Mouse (Mus musculus) neural tube, embryonic 14.5 days (tissue): ENCODE data around the gene Zfp451. TPM values are rescaled to one million over a fixed set of nuclear protein-coding genes. Genes with fewer than 3 reads are reported as not detected.

Experiments used
- ATAC-seq: fragments of 200-750 bp; cut with Nextera tagmentation; 2 replicates; pipeline ENCODE4 v1.8.0; 2017; ENCODE audit warnings: low read depth, mild to moderate bottlenecking, moderate TSS enrichment, moderate library complexity
- H3K27ac ChIP-seq: fragments of 300-500 bp; sonication (generic); 2 replicates; pipeline ENCODE4 v1.5.1; 2014; ENCODE audit warnings: low read depth, mild to moderate bottlenecking, control low read depth, low read length, moderate library complexity, mixed read lengths
- H3K27me3 ChIP-seq: fragments of 300-500 bp; sonication (generic); 2 replicates; pipeline ENCODE4 v1.6.1; 2014; ENCODE audit warnings: low read length; ENCODE audit not compliant: control insufficient read depth, insufficient read depth
- H3K36me3 ChIP-seq: fragments of 300-500 bp; sonication (generic); 2 replicates; pipeline ENCODE4 v1.6.1; 2014; ENCODE audit warnings: low read length, mixed read lengths; ENCODE audit not compliant: control insufficient read depth, insufficient read depth
- H3K4me1 ChIP-seq: fragments of 300-500 bp; sonication (generic); 2 replicates; pipeline ENCODE4 v1.6.1; 2014; ENCODE audit warnings: low read length; ENCODE audit not compliant: control insufficient read depth, insufficient read depth
- H3K4me2 ChIP-seq: fragments of 300-500 bp; sonication (generic); 2 replicates; pipeline ENCODE4 v1.6.1; 2014; ENCODE audit warnings: mild to moderate bottlenecking, low read depth, low read length, control low read depth
- H3K4me3 ChIP-seq: fragments of 300-500 bp; sonication (generic); 2 replicates; pipeline ENCODE4 v1.5.1; 2014; ENCODE audit warnings: low read depth, low read length, control low read depth, mixed read lengths
- H3K9ac ChIP-seq: fragments of 300-500 bp; sonication (generic); replicated peaks from 2 replicates; pipeline ENCODE4 v1.6.1; 2014; ENCODE audit warnings: low read depth, mild to moderate bottlenecking, control low read depth, low read length, mixed read lengths
- H3K9me3 ChIP-seq: fragments of 300-500 bp; sonication (generic); 2 replicates; pipeline ENCODE4 v1.6.1; 2016; ENCODE audit warnings: low read length; ENCODE audit not compliant: control insufficient read depth
- WGBS: fragments of 180-500 bp; shearing (Covaris S2); extraction: QIAGEN DNeasy Blood & Tissue Kit; methylation state at CpG from one replicate; pipeline ENCODE4 v1.1.7; 2014; 5-methylcytosine and 5-hydroxymethylcytosine counted together
- polyA plus RNA-seq: library from polyadenylated mRNA; unstranded; fragments of >200 nt; fragmentation: Nextera tagmentation; extraction: Ambion mirVana; gene quantifications from 2 replicates; pipeline ENCODE4 v1.2.1, GENCODE M21; 2014

Gene Zfp451
- polyA plus RNA-seq, 1 experiment from 2014 or later: 68.9 TPM

- Histone ChIP-seq H3K9ac (no peak overlapping the region), H3K4me2 (no peak overlapping the region), H3K9me3 (no peaks in the 10 kb centered on the region), H3K36me3 (peaks cover 21% of the 10 kb centered on the region; the same call in 1 of the 2 replicates), H3K4me1 (no peaks in the 10 kb centered on the region), H3K27ac (no peak overlapping the region), H3K4me3 (no peak overlapping the region), H3K27me3 (no peaks in the 10 kb centered on the region)
- 95% methylated on average over 11 of the region's 11 CpGs for WGBS
- no peak for ATAC-seq
Observed at GRCm38 (mm10) chr1:33738281-33738680, 76.1 kb downstream of the Zfp451 start.

GRCm38 (mm10) chr1:33734001-33734685 is 80.3 kb downstream of the Zfp451 start:
- Histone ChIP-seq H3K27me3 (no peaks in the 10 kb centered on the region), H3K9me3 (no peaks in the 10 kb centered on the region), H3K4me2 (no peak overlapping the region), H3K9ac (no peak overlapping the region), H3K4me3 (no peak overlapping the region), H3K4me1 (no peaks in the 10 kb centered on the region), H3K27ac (no peak overlapping the region), H3K36me3 (peaks cover 18% of the 10 kb centered on the region; the same call in 1 of the 2 replicates)
- 51% methylated on average over 5 of the region's 5 CpGs for WGBS
- no peak for ATAC-seq

GRCm38 (mm10) chr1:33733044-33733443 is 81.4 kb downstream of the Zfp451 start:
- WGBS: 90% methylated on average over 9 of the region's 9 CpGs
- Histone ChIP-seq H3K27ac (no peak overlapping the region), H3K4me3 (no peak overlapping the region), H3K4me2 (no peak overlapping the region), H3K9me3 (no peaks in the 10 kb centered on the region), H3K36me3 (peaks cover 15% of the 10 kb centered on the region; the same call in 1 of the 2 replicates), H3K4me1 (no peaks in the 10 kb centered on the region), H3K27me3 (no peaks in the 10 kb centered on the region), H3K9ac (no peak overlapping the region)
- ATAC-seq: 0 out of 2 replicates have a peak, but pooled peaks have one; percentile 21

- H3K4me1 ChIP-seq: 0 out of 2 replicates have a peak, but pooled peaks cover 4% of the 10 kb centered on the region
- WGBS: 94% methylated on average over 5 of the region's 5 CpGs
- ATAC-seq: no peak
- H3K4me3 ChIP-seq: no peak overlapping the region
- H3K27ac ChIP-seq: no peak overlapping the region
- H3K9me3 ChIP-seq: no peaks in the 10 kb centered on the region
- no peak overlapping the region for H3K4me2 ChIP-seq
- H3K27me3 ChIP-seq: no peaks in the 10 kb centered on the region
- H3K36me3 ChIP-seq: peaks cover 23% of the 10 kb centered on the region; the same call in 1 of the 2 replicates
- H3K9ac ChIP-seq: no peak overlapping the region
Observed at GRCm38 (mm10) chr1:33725086-33725485, 89.3 kb downstream of the Zfp451 start.

GRCm38 (mm10) chr1:33724516-33724915 is 89.9 kb downstream of the Zfp451 start:
- Histone ChIP-seq H3K27ac (no peak overlapping the region), H3K4me2 (no peak overlapping the region), H3K36me3 (peaks cover 23% of the 10 kb centered on the region; the same call in 1 of the 2 replicates), H3K4me3 (no peak overlapping the region), H3K4me1 (0 out of 2 replicates have a peak, but pooled peaks cover 4% of the 10 kb centered on the region), H3K9me3 (no peaks in the 10 kb centered on the region), H3K27me3 (no peaks in the 10 kb centered on the region), H3K9ac (no peak overlapping the region)
- 91% methylated on average over 6 of the region's 6 CpGs for whole genome bisulfite sequencing
- no peak for ATAC-seq

DNA sequence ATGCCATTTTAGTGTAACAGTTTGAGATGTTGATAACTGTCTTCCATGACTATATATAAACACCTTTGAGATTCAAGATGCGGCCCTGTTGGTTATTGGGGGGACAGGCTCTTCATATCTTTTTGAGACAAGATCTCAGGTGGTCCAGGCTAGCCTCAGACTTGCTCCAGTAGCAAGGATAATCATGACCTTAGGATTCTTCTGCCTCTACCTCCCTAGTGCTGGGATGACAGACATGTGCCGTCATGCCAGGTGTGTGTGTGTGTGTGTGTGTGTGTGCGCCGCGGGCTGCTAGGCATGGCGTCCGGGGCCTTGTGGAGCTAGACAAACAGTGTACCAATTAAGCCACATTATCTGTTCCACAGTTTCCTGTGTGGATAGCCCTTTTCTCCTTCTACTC is 93.4 kb downstream of the Zfp451 start:
- Histone ChIP-seq H3K4me3 (peak overlapping the region; percentile 68), H3K9ac (no peak overlapping the region)
- 79% methylated on average over 7 of the region's 7 CpGs for WGBS

DNA sequence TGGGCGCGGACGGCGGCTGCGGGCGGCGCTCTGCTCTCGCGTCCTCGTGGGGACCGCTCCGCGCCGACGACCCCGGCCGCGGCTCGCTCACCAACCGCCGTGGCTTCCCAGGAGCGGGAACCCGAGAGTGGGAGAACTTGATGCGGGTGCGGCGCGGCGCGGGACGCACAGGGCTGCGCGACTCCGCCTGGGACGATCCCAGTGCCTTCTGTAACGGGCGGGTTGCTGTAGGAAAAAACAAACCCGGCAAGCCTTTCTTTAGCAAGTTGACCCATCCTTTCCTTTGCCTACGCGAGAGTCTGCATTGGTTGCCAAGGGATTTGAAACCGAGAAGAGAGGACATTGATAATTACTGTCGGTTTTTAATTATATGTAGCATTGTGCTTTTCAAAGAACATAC is 94.2 kb downstream of the Zfp451 start:
- WGBS: under 1% methylated on average over 41 of the region's 41 CpGs

More for the DNA sequence above, 93.4 kb downstream of the Zfp451 start:
- H3K4me1 ChIP-seq: 0 out of 2 replicates have a peak, but pooled peaks cover 4% of the 10 kb centered on the region
- H3K9me3 ChIP-seq: no peaks in the 10 kb centered on the region
- H3K27ac ChIP-seq: no peak overlapping the region
- no peaks in the 10 kb centered on the region for H3K27me3 ChIP-seq
- peak overlapping the region; percentile 49 for H3K4me2 ChIP-seq
- ATAC-seq: no peak
- peaks cover 18% of the 10 kb centered on the region; the same call in 1 of the 2 replicates for H3K36me3 ChIP-seq

GRCm38 (mm10) chr1:33719733-33720225 is 94.6 kb downstream of the Zfp451 start, which contains the start of gene Rab23:
Gene Rab23 (plus strand): TSS chr1:33719887.
- no peaks in the 10 kb centered on the region for H3K27me3 ChIP-seq
- peak; percentile 98 for ATAC-seq
- no peaks in the 10 kb centered on the region for H3K9me3 ChIP-seq
- under 1% methylated on average over 45 of the region's 54 CpGs for WGBS
- H3K36me3 ChIP-seq: peaks cover 12% of the 10 kb centered on the region; the same call in 1 of the 2 replicates
- H3K9ac ChIP-seq: peak within 1 kb of the TSS; percentile 75
- H3K4me1 ChIP-seq: 0 out of 2 replicates have a peak, but pooled peaks cover 4% of the 10 kb centered on the region
- H3K4me3 ChIP-seq: peak within 1 kb of the TSS; percentile 68
- H3K27ac ChIP-seq: peak within 1 kb of the TSS; percentile 83
- H3K4me2 ChIP-seq: peak within 1 kb of the TSS; percentile 49

More for the DNA sequence above, 94.2 kb downstream of the Zfp451 start:
- peaks cover 16% of the 10 kb centered on the region; the same call in 1 of the 2 replicates for H3K36me3 ChIP-seq
- no peaks in the 10 kb centered on the region for H3K9me3 ChIP-seq
- ATAC-seq: peak; percentile 72
- no peaks in the 10 kb centered on the region for H3K27me3 ChIP-seq
- H3K27ac ChIP-seq: peak overlapping the region; percentile 83
- H3K4me2 ChIP-seq: peak overlapping the region; percentile 49
- H3K4me3 ChIP-seq: peak overlapping the region; percentile 68
- peak overlapping the region; percentile 75 for H3K9ac ChIP-seq
- 0 out of 2 replicates have a peak, but pooled peaks cover 4% of the 10 kb centered on the region for H3K4me1 ChIP-seq

DNA sequence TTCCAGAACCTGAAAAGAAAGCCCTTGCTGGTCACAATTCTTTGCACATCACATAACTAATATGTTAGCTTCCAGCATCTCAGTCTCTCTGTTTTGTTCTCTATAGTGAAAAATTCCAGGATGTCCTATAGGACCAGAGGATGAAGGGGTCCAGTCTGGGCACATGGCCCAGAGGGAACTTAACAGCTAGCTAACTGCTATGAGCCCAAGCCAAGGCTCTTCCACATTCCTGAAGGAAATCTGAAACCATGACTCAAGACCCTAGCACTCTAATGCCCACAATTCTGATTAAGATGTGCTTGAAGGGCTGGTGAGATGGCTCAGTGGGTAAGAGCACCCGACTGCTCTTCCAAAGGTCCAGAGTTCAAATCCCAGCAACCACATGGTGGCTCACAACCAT is 96.8 kb downstream of the Zfp451 start:
- no peak overlapping the region for H3K4me2 ChIP-seq
- H3K4me3 ChIP-seq: no peak overlapping the region
- WGBS: 87% methylated on average over 1 of the region's 1 CpGs
- no peak overlapping the region for H3K9ac ChIP-seq
- no peaks in the 10 kb centered on the region for H3K27me3 ChIP-seq
- no peaks in the 10 kb centered on the region for H3K9me3 ChIP-seq
- H3K36me3 ChIP-seq: no peaks in the 10 kb centered on the region
- no peak overlapping the region for H3K27ac ChIP-seq
- H3K4me1 ChIP-seq: 0 out of 2 replicates have a peak, but pooled peaks cover 4% of the 10 kb centered on the region
- no peak for ATAC-seq
